Mouse (Mus musculus) embryonic facial prominence, embryonic 14.5 days (tissue): Measurements from ENCODE around the gene Pccb. TPM values are rescaled to one million over a fixed set of nuclear protein-coding genes. Genes with fewer than 3 reads are reported as not detected.

Source experiments
- ATAC-seq: fragments of 200-750 bp; cut with Nextera tagmentation; 2 replicates; pipeline ENCODE4 v1.8.0; 2017; ENCODE audit warnings: low read depth, moderate number of reproducible peaks, moderate TSS enrichment
- DNase-seq: peaks from one replicate; pipeline ENCODE4 v3.0.0-alpha.2; 2015; ENCODE audit warnings: low spot score
- H3K27ac ChIP-seq: fragments of 300-500 bp; sonication (generic); replicated peaks from 2 replicates; pipeline ENCODE4 v1.5.1; 2014; ENCODE audit warnings: low read depth, mild to moderate bottlenecking, low read length, moderate library complexity
- H3K27me3 ChIP-seq: fragments of 300-500 bp; sonication (generic); replicated peaks from 2 replicates; pipeline ENCODE4 v1.6.1; 2014; ENCODE audit warnings: low read length; ENCODE audit not compliant: control insufficient read depth, insufficient read depth
- H3K36me3 ChIP-seq: fragments of 300-500 bp; sonication (generic); 2 replicates; pipeline ENCODE4 v1.6.1; 2014; ENCODE audit warnings: low read length, mixed read lengths; ENCODE audit not compliant: control insufficient read depth, insufficient read depth
- H3K4me1 ChIP-seq: fragments of 300-500 bp; sonication (generic); 2 replicates; pipeline ENCODE4 v1.6.1; 2014; ENCODE audit warnings: antibody characterized with exemption, low read length; ENCODE audit not compliant: control insufficient read depth, insufficient read depth
- H3K4me2 ChIP-seq: fragments of 300-500 bp; sonication (generic); 2 replicates; pipeline ENCODE4 v1.6.1; 2014; ENCODE audit warnings: low read depth, mild to moderate bottlenecking, low read length, moderate library complexity, mixed read lengths
- H3K4me3 ChIP-seq: fragments of 300-500 bp; sonication (generic); 2 replicates; pipeline ENCODE4 v1.5.1; 2014; ENCODE audit warnings: low read depth, mild to moderate bottlenecking, low read length
- H3K9ac ChIP-seq: fragments of 300-500 bp; sonication (generic); 2 replicates; pipeline ENCODE4 v1.6.1; 2014; ENCODE audit warnings: low read depth, mild to moderate bottlenecking, low read length, moderate library complexity, mixed read lengths
- H3K9me3 ChIP-seq: fragments of 300-500 bp; sonication (generic); 2 replicates; pipeline ENCODE4 v1.6.1; 2016; ENCODE audit warnings: low read length; ENCODE audit not compliant: control insufficient read depth
- WGBS: fragments of 180-500 bp; shearing (Covaris S2); extraction: QIAGEN DNeasy Blood & Tissue Kit; methylation state at CpG from one replicate; pipeline ENCODE4 v1.1.7; 2014; 5-methylcytosine and 5-hydroxymethylcytosine counted together
- polyA plus RNA-seq: library from polyadenylated mRNA; unstranded; fragments of >200 nt; fragmentation: Nextera tagmentation; extraction: Ambion mirVana; gene quantifications from 2 replicates; pipeline ENCODE4 v1.2.1, GENCODE M21; 2014

Pccb gene
- polyA plus RNA-seq, 1 experiment from 2014 or later, result 25.0 TPM

GRCm38 (mm10) chr9:100962903-100963427 lies 71.7 kb downstream of the Pccb start:
- no peaks in the 10 kb centered on the region for H3K4me1 ChIP-seq
- H3K36me3 ChIP-seq, result peaks cover 23% of the 10 kb centered on the region
- no peak for ATAC-seq
- no peak overlapping the region for H3K27ac ChIP-seq
- DNase-seq, result no peak
- WGBS, result 64% methylated on average over 5 of the region's 5 CpGs
- H3K9me3 ChIP-seq, result no peaks in the 10 kb centered on the region
- H3K4me2 ChIP-seq, result no peak overlapping the region
- no peaks in the 10 kb centered on the region for H3K27me3 ChIP-seq
- H3K4me3 ChIP-seq, result no peak overlapping the region
- H3K9ac ChIP-seq, result no peak overlapping the region

- Histone ChIP-seq H3K4me1 (peaks cover 10% of the 10 kb centered on the region; the same call in 1 of the 2 replicates), H3K36me3 (peaks cover 67% of the 10 kb centered on the region), H3K27ac (no peak overlapping the region), H3K27me3 (no peaks in the 10 kb centered on the region), H3K4me2 (no peak overlapping the region), H3K4me3 (no peak overlapping the region), H3K9me3 (no peaks in the 10 kb centered on the region), H3K9ac (no peak overlapping the region)
- WGBS, result 25% methylated on average over 4 of the region's 4 CpGs
- ATAC-seq (peak; percentile 79), DNase-seq (peak; percentile 91)
These were observed 83.2 kb downstream of the Pccb start for GRCm38 (mm10) chr9:100951481-100951880.

DNA sequence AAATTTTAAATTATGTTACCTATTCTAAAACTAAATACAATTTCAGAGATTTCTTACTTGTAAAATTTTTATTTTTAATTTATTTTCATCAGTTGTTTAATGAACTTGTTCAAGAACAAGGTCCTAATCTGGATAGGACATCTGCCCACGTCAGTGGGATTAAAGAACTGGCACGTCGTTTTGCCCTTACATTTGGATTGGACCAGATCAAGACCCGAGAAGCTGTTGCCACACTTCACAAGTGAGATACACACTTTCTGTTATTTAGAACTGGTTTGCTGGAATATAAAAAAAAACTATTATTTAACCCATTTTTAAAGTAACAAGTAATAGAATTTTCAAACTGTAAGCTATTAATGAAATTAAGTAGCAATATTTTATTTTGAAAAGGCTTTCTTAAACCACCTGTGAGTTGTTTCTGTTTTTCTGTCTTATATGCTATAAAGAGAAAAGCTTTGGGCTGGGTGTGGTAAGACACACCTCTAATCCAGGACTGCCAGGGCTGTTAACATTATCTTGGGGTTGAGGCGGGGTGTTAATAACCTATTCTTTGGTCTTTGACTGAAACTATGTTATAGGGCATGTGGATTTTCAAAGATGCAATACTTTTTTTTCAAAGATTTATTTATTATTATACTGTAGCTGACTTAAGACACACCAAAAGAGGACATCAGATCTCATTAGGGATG lies 89.9 kb downstream of the Pccb start:
- DNase-seq, result no peak

GRCm38 (mm10) chr9:100942042-100942441 lies 92.7 kb downstream of the Pccb start:
- no peak overlapping the region for H3K4me2 ChIP-seq
- WGBS, result 48% methylated on average over 2 of the region's 2 CpGs
- no peak for ATAC-seq
- H3K9ac ChIP-seq, result no peak overlapping the region
- H3K27me3 ChIP-seq, result no peaks in the 10 kb centered on the region
- no peaks in the 10 kb centered on the region for H3K9me3 ChIP-seq
- no peak for DNase-seq
- H3K4me1 ChIP-seq, result no peaks in the 10 kb centered on the region
- no peak overlapping the region for H3K27ac ChIP-seq
- H3K36me3 ChIP-seq, result peaks cover 15% of the 10 kb centered on the region
- H3K4me3 ChIP-seq, result no peak overlapping the region

More for the DNA sequence above, 89.9 kb downstream of the Pccb start:
- no peak overlapping the region for H3K4me2 ChIP-seq
- ATAC-seq, result no peak
- H3K9me3 ChIP-seq, result no peaks in the 10 kb centered on the region
- no peaks in the 10 kb centered on the region for H3K4me1 ChIP-seq
- no peak overlapping the region for H3K4me3 ChIP-seq
- H3K36me3 ChIP-seq, result peaks cover 34% of the 10 kb centered on the region
- WGBS, result 95% methylated on average over 5 of the region's 5 CpGs
- no peak overlapping the region for H3K27ac ChIP-seq
- no peak overlapping the region for H3K9ac ChIP-seq
- no peaks in the 10 kb centered on the region for H3K27me3 ChIP-seq

Other genes starting within 250 kb of the Pccb start
- gene Msl2, start 39.2 kb upstream of the Pccb start, polyA plus RNA-seq, result 6.2 and 6.8 TPM in 2 replicates
- gene Ppp2r3a, start 216.9 kb upstream of the Pccb start, polyA plus RNA-seq, result 25.3 and 29.8 TPM in 2 replicates